ENCODE assay signal across 8 mouse cellular contexts in genomic region chr4:106562837-106563790, GRCm38 (mm10). TPM values are rescaled to one million over a fixed set of nuclear protein-coding genes. Genes with fewer than 3 reads are reported as not detected.
DNase-seq lines count a peak whose midpoint lies in the region; ATAC-seq and TF ChIP-seq lines count a peak whose summit lies in the region.

No protein-coding gene starts in this region.

- 14% methylated on average over 9 of the region's 9 CpGs for WGBS in liver, adult 2 months
- 46% methylated on average over 9 of the region's 9 CpGs for WGBS in hindbrain, embryonic 12.5 days
- 65% methylated on average over 9 of the region's 9 CpGs for WGBS in limb, embryonic 15.5 days

- peak overlapping the region; percentile 74 for H3K4me2 ChIP-seq in hindbrain, embryonic 12.5 days (replicated peaks)
- peak overlapping the region; percentile 94 for H3K4me2 ChIP-seq in limb, embryonic 15.5 days

- no peak for TF ChIP-seq CTCF in liver, adult 2 months (IDR thresholded peaks at IDR 0.05; ENCODE audit: low read depth, low read length)

- peaks cover 27% of the 10 kb centered on the region for H3K36me3 ChIP-seq in liver, adult 2 months (ENCODE audit: control insufficient read depth, insufficient read depth, low read length)
- H3K36me3 ChIP-seq in hindbrain, embryonic 12.5 days = peaks cover 42% of the 10 kb centered on the region
- peaks cover 30% of the 10 kb centered on the region for H3K36me3 ChIP-seq in limb, embryonic 15.5 days

- no peak for TF ChIP-seq POLR2A in liver, adult 2 months (IDR thresholded peaks at IDR 0.05; ENCODE audit: extremely low read depth, insufficient read depth, low read length)

- DNase-seq in liver, adult 2 months (ENCODE audit: extremely low read depth, low read depth, low spot score) = peak; percentile 98
- DNase-seq in liver = no peak
- DNase-seq in retina, embryonic 14.5 days (ENCODE audit: low spot score) = peak; percentile 64
- no peak for DNase-seq in spleen, postnatal 4 days (ENCODE audit: low spot score in 2 of 2)
- no peak for DNase-seq in Muller cell, postnatal 12 days (ENCODE audit: inconsistent ontology term)
- DNase-seq in frontal cortex, postnatal 36 days (ENCODE audit: low spot score in 2 of 2) = no peak

- H3K4me1 ChIP-seq in liver, adult 2 months (ENCODE audit: control insufficient read depth, insufficient read depth, low read length) = peaks cover 23% of the 10 kb centered on the region
- H3K4me1 ChIP-seq in hindbrain, embryonic 12.5 days = peaks cover 33% of the 10 kb centered on the region
- H3K4me1 ChIP-seq in limb, embryonic 15.5 days = peaks cover 35% of the 10 kb centered on the region

- H3K9ac ChIP-seq in liver, adult 2 months (ENCODE audit: low read depth, low read length) = peak overlapping the region; percentile 70
- H3K9ac ChIP-seq in hindbrain, embryonic 12.5 days = peak overlapping the region; percentile 86
- H3K9ac ChIP-seq in limb, embryonic 15.5 days = no peak overlapping the region

- H3K4me3 ChIP-seq in liver, adult 2 months (ENCODE audit: insufficient read depth, low read depth, low read length) = peak overlapping the region; percentile 83
- peak overlapping the region; percentile 87 for H3K4me3 ChIP-seq in hindbrain, embryonic 12.5 days
- H3K4me3 ChIP-seq in limb, embryonic 15.5 days = peak overlapping the region; percentile 81; the same call in 1 of the 2 replicates

- peaks cover 25% of the 10 kb centered on the region for H3K79me2 ChIP-seq in liver, adult 2 months (ENCODE audit: control insufficient read depth, insufficient read depth, low read length)

- no peaks in the 10 kb centered on the region for H3K27me3 ChIP-seq in liver, adult 2 months (ENCODE audit: control insufficient read depth, insufficient read depth, low read length)
- no peaks in the 10 kb centered on the region for H3K27me3 ChIP-seq in hindbrain, embryonic 12.5 days
- no peaks in the 10 kb centered on the region for H3K27me3 ChIP-seq in limb, embryonic 15.5 days

- ATAC-seq in hindbrain, embryonic 12.5 days (ENCODE audit: low FRiP score) = no peak
- ATAC-seq in limb, embryonic 15.5 days (ENCODE audit: insufficient number of reproducible peaks, low FRiP score, low TSS enrichment, low read depth) = no peak

- peak overlapping the region; percentile 91 for H3K27ac ChIP-seq in liver, adult 2 months (replicated peaks; ENCODE audit: insufficient read depth, low read depth, low read length)
- no peak overlapping the region for H3K27ac ChIP-seq in hindbrain, embryonic 12.5 days
- no peak overlapping the region for H3K27ac ChIP-seq in limb, embryonic 15.5 days

- H3K9me3 ChIP-seq in hindbrain, embryonic 12.5 days (replicated peaks) = no peaks in the 10 kb centered on the region
- no peaks in the 10 kb centered on the region for H3K9me3 ChIP-seq in limb, embryonic 15.5 days

RNA-seq across cellular contexts. Expression of gene Dhcr24, which starts 2.3 kb away (rescaled TPM):
- 253 and 456 TPM in 2 replicates for total RNA-seq in liver, adult 2 months (2014; rRNA removed)
- 676 and 851 TPM in 2 replicates for polyA plus RNA-seq in liver, adult 2 months (2012; rRNA removed)
- polyA plus RNA-seq in hindbrain, embryonic 12.5 days (2016; fragmentation: Nextera tagmentation; extraction: Ambion mirVana) = 6.9 and 7.3 TPM in 2 replicates
- 5.6 and 6.2 TPM in 2 replicates for polyA plus RNA-seq in limb, embryonic 15.5 days (2015; fragmentation: Nextera tagmentation; extraction: Ambion mirVana)

RNA-seq across cellular contexts. Expression of gene Lexm, which starts 53.9 kb away (rescaled TPM):
- not detected in 2 replicates for total RNA-seq in liver, adult 2 months (2014; rRNA removed)
- polyA plus RNA-seq in liver, adult 2 months (2012; rRNA removed) = not detected in 2 replicates
- polyA plus RNA-seq in hindbrain, embryonic 12.5 days (2016; fragmentation: Nextera tagmentation; extraction: Ambion mirVana) = 0.29 and 0.70 TPM in 2 replicates
- not detected in 2 replicates for polyA plus RNA-seq in limb, embryonic 15.5 days (2015; fragmentation: Nextera tagmentation; extraction: Ambion mirVana)

RNA-seq across cellular contexts. Expression of gene Ttc22, which starts 59.1 kb away (rescaled TPM):
- total RNA-seq in liver, adult 2 months (2014; rRNA removed) = 0.09 TPM in 1 of 2 replicates, not detected in the other
- not detected in 2 replicates for polyA plus RNA-seq in liver, adult 2 months (2012; rRNA removed)
- 0.68 and 0.83 TPM in 2 replicates for polyA plus RNA-seq in hindbrain, embryonic 12.5 days (2016; fragmentation: Nextera tagmentation; extraction: Ambion mirVana)
- 18.7 and 19.2 TPM in 2 replicates for polyA plus RNA-seq in limb, embryonic 15.5 days (2015; fragmentation: Nextera tagmentation; extraction: Ambion mirVana)

Comparison
In these comparisons a context has a peak if more than half of its experiments do, and no peak if none do; other contexts are left out.
1. DNase-seq: peak in liver, adult 2 months (single experiment) and retina, embryonic 14.5 days (single experiment); none in liver (single experiment), spleen, postnatal 4 days (0 of 2), Muller cell, postnatal 12 days (single experiment) and frontal cortex, postnatal 36 days (0 of 2).
2. RNA of gene Dhcr24, which starts 2.3 kb away (polyA plus RNA-seq): 676 to 851 TPM in liver, adult 2 months; 6.9 to 7.3 TPM in hindbrain, embryonic 12.5 days and 5.6 to 6.2 TPM in limb, embryonic 15.5 days; every median in the first group is over 10 times any median in the second.
3. RNA of gene Ttc22, which starts 59.1 kb away (polyA plus RNA-seq): 18.7 to 19.2 TPM in limb, embryonic 15.5 days; 0.68 to 0.83 TPM in hindbrain, embryonic 12.5 days and not detected in liver, adult 2 months; every median in the first group is over 10 times any median in the second.
4. Peak in every context shown above with its lines, with median percentiles within 50 percentile points of each other: H3K4me3 ChIP-seq.